Mouse (Mus musculus): ENCODE measurements around the gene Pde9a. TPM values are rescaled to one million over a fixed set of nuclear protein-coding genes. Genes with fewer than 3 reads are reported as not detected.

Pde9a gene
- polyA plus RNA-seq, 1 experiment from 2014 or later, result 16.5 TPM

DNA sequence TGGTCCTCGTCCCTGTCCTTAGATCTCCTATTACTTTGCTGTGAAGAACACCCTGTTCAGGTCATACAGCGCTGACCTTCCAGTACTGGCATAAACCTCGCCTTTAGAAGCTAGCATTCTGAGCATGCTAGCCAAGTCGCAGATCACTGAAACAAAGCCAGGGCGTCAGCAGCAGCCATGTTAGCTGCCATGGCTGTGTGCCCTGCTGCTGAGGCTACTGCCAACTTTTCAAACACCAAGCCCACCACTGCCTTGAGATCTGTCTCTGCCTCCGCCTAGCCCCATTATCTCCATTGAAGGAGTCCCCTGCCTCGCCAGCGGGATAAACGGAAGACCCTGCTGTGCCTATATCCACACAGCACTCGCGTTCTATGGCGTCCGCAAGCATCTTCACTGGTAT is 25.4 kb upstream of the Pde9a start:
- WGBS, result 85% methylated on average over 13 of the region's 13 CpGs
- H3K9me3 ChIP-seq (replicated peaks), result no peaks in the 10 kb centered on the region
- H3K36me3 ChIP-seq, result no peaks in the 10 kb centered on the region
- no peak for ATAC-seq (ENCODE audit: insufficient number of reproducible peaks, low FRiP score, low TSS enrichment, low read depth)
- no peak overlapping the region for H3K27ac ChIP-seq (replicated peaks)
- no peaks in the 10 kb centered on the region for H3K4me1 ChIP-seq
- H3K27me3 ChIP-seq, result no peaks in the 10 kb centered on the region
- H3K4me2 ChIP-seq (replicated peaks), result no peak overlapping the region
- H3K9ac ChIP-seq, result no peak overlapping the region
- no peak overlapping the region for H3K4me3 ChIP-seq (replicated peaks)

DNA sequence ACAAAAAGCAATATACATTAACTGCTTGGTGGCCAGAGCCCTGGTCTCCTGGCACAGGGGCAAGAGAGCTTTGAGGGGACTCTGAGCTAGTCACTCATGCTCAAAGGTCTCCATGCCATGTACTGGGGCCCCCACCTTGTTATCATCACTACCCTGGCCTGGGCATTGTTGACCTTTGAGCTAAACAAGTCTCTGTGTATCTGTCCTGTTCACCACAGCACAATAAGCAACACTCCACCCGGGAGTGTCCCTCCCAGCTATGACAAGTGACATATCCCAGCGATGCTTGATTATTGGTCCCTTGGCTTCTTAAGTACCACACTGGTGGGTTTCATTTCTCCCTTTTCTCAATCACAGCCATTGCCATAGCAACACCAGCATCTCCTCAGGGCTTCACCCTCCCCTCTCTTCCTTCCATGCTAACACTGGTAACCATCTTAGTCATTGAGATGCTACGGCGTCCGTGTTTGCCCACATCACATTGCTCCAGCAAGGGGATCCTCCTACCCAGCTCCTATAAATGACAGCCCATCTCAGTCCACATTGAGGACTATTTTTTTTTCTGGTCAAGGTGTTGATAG is 20.3 kb upstream of the Pde9a start:
- WGBS, result 86% methylated on average over 5 of the region's 5 CpGs
- Histone ChIP-seq H3K27me3 (no peaks in the 10 kb centered on the region), H3K4me1 (no peaks in the 10 kb centered on the region), H3K4me3 (replicated peaks) (no peak overlapping the region), H3K27ac (replicated peaks) (no peak overlapping the region), H3K9me3 (replicated peaks) (no peaks in the 10 kb centered on the region), H3K36me3 (no peaks in the 10 kb centered on the region), H3K9ac (no peak overlapping the region), H3K4me2 (replicated peaks) (no peak overlapping the region)
- ATAC-seq (ENCODE audit: insufficient number of reproducible peaks, low FRiP score, low TSS enrichment, low read depth), result no peak

DNA sequence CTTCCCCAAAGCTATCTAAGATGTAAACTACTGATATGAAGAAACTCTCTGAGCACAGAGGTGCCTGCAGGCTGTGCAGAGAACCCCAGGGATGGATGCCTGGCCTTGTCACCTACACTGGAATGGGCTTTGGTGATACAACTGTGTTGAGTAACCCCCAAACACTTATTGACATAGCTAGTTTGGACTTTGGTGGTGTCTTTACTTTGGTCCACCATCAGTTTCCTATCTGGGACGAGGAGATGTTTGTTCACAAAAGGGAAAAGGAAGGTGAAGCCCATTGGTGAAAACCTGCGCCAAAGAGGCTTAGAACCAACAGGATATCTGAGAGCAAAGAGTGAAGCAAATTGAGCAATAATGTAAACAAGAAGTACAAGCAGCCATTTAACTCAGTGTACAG is 15.8 kb upstream of the Pde9a start:
- Histone ChIP-seq H3K9me3 (replicated peaks) (no peaks in the 10 kb centered on the region), H3K27me3 (no peaks in the 10 kb centered on the region)

DNA sequence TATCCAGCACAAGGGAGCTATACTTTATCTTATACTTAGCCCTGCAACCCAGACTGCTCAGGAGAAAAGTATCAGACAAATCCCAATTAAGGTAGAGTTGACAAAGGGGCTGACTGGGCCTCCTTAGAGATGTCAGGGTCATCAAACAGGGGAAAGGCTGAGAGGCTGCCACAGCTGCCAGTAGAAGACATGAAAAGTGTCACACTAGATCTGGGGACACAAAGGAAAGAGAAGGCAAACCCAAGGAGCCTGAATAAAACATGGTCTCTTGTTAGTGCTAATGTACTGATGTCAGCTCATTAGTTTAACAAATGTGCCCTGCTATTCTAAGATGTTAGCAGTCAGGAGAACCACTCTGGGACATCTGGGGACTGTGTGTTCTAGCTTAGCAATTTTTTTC is 15.1 kb upstream of the Pde9a start:
- H3K27me3 ChIP-seq, result no peaks in the 10 kb centered on the region
- H3K4me2 ChIP-seq (replicated peaks), result no peak overlapping the region
- H3K27ac ChIP-seq (replicated peaks), result no peak overlapping the region
- ATAC-seq (ENCODE audit: insufficient number of reproducible peaks, low FRiP score, low TSS enrichment, low read depth), result no peak
- no peaks in the 10 kb centered on the region for H3K9me3 ChIP-seq (replicated peaks)
- H3K36me3 ChIP-seq, result no peaks in the 10 kb centered on the region
- H3K4me3 ChIP-seq (replicated peaks), result no peak overlapping the region
- H3K4me1 ChIP-seq, result no peaks in the 10 kb centered on the region
- H3K9ac ChIP-seq, result no peak overlapping the region

More for the DNA sequence above, 15.8 kb upstream of the Pde9a start:
- H3K36me3 ChIP-seq, result no peaks in the 10 kb centered on the region
- no peak overlapping the region for H3K9ac ChIP-seq
- H3K4me2 ChIP-seq (replicated peaks), result no peak overlapping the region
- ATAC-seq (ENCODE audit: insufficient number of reproducible peaks, low FRiP score, low TSS enrichment, low read depth), result no peak
- no peaks in the 10 kb centered on the region for H3K4me1 ChIP-seq
- 87% methylated on average over 2 of the region's 2 CpGs for WGBS
- H3K4me3 ChIP-seq (replicated peaks), result no peak overlapping the region
- no peak overlapping the region for H3K27ac ChIP-seq (replicated peaks)

DNA sequence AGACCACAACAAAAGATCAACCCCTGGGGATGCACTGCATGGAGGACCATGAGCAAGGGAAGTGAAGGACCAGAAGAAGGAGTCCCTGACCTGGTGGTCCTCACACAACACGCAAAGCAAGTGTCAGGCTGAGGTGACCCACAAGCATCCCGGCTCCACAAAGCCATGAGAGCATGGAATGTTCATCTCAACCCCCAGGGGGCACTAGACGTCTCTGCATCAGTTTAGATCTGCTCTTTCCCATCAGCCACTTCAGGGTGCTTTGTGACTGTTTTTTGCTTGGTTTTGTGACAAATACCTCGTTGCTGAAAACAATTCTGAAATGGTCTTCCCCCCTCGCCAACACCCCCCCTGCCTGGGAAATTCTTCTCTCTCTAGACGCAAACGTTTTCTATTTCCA is 8.0 kb upstream of the Pde9a start:
- WGBS, result 10% methylated on average over 7 of the region's 7 CpGs
- Histone ChIP-seq H3K27me3 (peaks cover 4% of the 10 kb centered on the region; the same call in 1 of the 2 replicates), H3K4me1 (peaks cover 4% of the 10 kb centered on the region; the same call in 1 of the 2 replicates), H3K27ac (replicated peaks) (no peak overlapping the region), H3K9me3 (replicated peaks) (no peaks in the 10 kb centered on the region), H3K4me3 (replicated peaks) (no peak overlapping the region), H3K9ac (no peak overlapping the region), H3K36me3 (no peaks in the 10 kb centered on the region), H3K4me2 (replicated peaks) (0 out of 2 replicates have a peak overlapping the region, but pooled peaks have one; percentile 21)
- ATAC-seq (ENCODE audit: insufficient number of reproducible peaks, low FRiP score, low TSS enrichment, low read depth), result no peak

DNA sequence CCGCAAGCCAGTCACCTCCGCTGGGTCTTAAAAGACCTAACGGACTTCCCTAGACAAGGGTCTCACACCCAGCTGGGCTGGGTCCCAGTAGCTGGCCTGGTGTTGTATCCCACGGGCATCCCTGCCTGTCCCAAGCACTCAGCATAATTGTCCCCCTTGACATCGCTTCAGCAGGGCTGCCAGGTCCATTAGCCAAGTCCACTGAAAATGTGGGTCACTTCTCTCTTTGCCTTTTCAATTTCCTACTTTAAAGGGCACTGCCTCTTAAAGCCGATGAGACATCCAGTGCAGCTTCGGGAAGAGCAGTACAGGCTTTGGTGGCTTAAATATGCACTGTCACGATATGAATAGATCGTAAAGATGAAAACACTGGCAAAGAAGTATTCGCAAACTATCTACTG is 7.6 kb upstream of the Pde9a start:
- Histone ChIP-seq H3K4me2 (replicated peaks) (0 out of 2 replicates have a peak overlapping the region, but pooled peaks have one; percentile 21), H3K4me1 (peaks cover 4% of the 10 kb centered on the region; the same call in 1 of the 2 replicates), H3K27ac (replicated peaks) (no peak overlapping the region), H3K4me3 (replicated peaks) (no peak overlapping the region), H3K9ac (no peak overlapping the region), H3K9me3 (replicated peaks) (no peaks in the 10 kb centered on the region), H3K27me3 (peaks cover 4% of the 10 kb centered on the region; the same call in 1 of the 2 replicates), H3K36me3 (no peaks in the 10 kb centered on the region)
- 68% methylated on average over 10 of the region's 10 CpGs for WGBS
- ATAC-seq (ENCODE audit: insufficient number of reproducible peaks, low FRiP score, low TSS enrichment, low read depth), result no peak

DNA sequence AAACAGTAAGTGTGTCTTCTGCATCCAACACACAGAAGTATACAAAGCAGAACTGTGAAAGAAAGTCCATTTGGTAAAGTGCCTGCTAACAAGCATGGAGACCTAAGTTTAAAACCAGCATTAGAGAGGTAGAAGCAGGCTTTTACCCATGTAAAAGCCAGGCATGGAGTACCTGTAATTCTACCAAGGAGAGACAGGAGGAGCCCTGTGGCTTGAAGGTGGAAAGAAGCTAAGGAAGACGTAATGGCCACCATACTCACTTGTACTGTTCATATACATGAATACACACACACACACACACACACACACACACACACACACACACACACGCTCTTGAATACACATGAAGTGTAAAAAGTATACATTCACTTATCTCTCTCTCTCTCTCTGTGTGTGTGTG is 6.9 kb upstream of the Pde9a start:
- H3K4me3 ChIP-seq (replicated peaks), result no peak overlapping the region

DNA sequence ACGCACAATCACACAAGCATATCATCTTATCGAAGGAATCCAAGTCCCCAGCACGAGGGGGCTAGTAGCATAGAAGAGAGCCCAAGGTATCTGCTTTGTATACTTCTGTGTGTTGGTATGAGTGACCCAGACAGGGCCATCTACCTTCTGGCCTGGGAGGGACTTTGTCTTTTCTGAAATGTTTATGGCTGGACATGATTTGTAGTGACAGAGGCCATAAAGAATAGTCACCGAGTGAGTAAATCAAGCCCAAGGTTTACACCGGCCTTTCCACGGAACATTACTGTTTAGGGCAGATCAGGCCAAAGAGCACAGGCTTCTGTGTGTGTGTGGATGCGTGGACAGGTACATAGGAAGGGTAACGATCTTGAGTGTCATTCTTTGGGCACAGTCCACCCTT is 6.1 kb upstream of the Pde9a start:
- H3K4me3 ChIP-seq (replicated peaks), result no peak overlapping the region
- 85% methylated on average over 8 of the region's 8 CpGs for WGBS
- H3K9ac ChIP-seq, result no peak overlapping the region
- no peak overlapping the region for H3K4me2 ChIP-seq (replicated peaks)
- ATAC-seq (ENCODE audit: insufficient number of reproducible peaks, low FRiP score, low TSS enrichment, low read depth), result no peak
- H3K9me3 ChIP-seq (replicated peaks), result no peaks in the 10 kb centered on the region
- peaks cover 4% of the 10 kb centered on the region; the same call in 1 of the 2 replicates for H3K27me3 ChIP-seq
- peaks cover 7% of the 10 kb centered on the region for H3K4me1 ChIP-seq
- H3K27ac ChIP-seq (replicated peaks), result no peak overlapping the region
- no peaks in the 10 kb centered on the region for H3K36me3 ChIP-seq

More for the DNA sequence above, 6.9 kb upstream of the Pde9a start:
- WGBS, result 84% methylated on average over 2 of the region's 2 CpGs
- Histone ChIP-seq H3K27ac (replicated peaks) (no peak overlapping the region), H3K27me3 (peaks cover 4% of the 10 kb centered on the region; the same call in 1 of the 2 replicates), H3K4me1 (peaks cover 4% of the 10 kb centered on the region; the same call in 1 of the 2 replicates), H3K9me3 (replicated peaks) (no peaks in the 10 kb centered on the region), H3K36me3 (no peaks in the 10 kb centered on the region), H3K4me2 (replicated peaks) (no peak overlapping the region), H3K9ac (no peak overlapping the region)
- no peak for ATAC-seq (ENCODE audit: insufficient number of reproducible peaks, low FRiP score, low TSS enrichment, low read depth)

DNA sequence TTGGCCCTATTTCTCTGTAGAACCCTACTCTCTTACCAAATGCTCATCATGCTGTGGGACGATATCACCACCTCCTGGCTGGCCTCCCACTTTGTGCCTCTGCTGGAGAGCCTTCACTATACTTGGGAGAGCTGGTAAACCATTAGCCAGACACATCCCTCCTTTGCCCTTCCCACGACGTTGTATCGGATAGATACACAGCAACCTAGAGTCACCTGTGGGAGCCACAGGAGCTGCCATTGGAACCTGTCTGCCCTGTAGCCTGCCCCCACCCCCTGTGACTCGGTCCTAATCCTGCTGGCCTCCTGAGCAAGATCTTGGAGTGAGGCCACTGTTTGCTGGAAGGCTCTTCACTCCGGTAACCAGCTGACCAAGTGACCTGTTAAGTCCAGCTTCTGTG is 2.7 kb upstream of the Pde9a start:
- ATAC-seq (ENCODE audit: insufficient number of reproducible peaks, low FRiP score, low TSS enrichment, low read depth), result no peak
- H3K36me3 ChIP-seq, result no peaks in the 10 kb centered on the region
- peaks cover 25% of the 10 kb centered on the region for H3K4me1 ChIP-seq
- no peaks in the 10 kb centered on the region for H3K9me3 ChIP-seq (replicated peaks)
- H3K4me2 ChIP-seq (replicated peaks), result no peak overlapping the region
- H3K27me3 ChIP-seq, result no peaks in the 10 kb centered on the region; the same call in 1 of the 2 replicates
- H3K4me3 ChIP-seq (replicated peaks), result no peak overlapping the region
- WGBS, result 72% methylated on average over 6 of the region's 6 CpGs
- H3K27ac ChIP-seq (replicated peaks), result no peak overlapping the region
- no peak overlapping the region for H3K9ac ChIP-seq

DNA sequence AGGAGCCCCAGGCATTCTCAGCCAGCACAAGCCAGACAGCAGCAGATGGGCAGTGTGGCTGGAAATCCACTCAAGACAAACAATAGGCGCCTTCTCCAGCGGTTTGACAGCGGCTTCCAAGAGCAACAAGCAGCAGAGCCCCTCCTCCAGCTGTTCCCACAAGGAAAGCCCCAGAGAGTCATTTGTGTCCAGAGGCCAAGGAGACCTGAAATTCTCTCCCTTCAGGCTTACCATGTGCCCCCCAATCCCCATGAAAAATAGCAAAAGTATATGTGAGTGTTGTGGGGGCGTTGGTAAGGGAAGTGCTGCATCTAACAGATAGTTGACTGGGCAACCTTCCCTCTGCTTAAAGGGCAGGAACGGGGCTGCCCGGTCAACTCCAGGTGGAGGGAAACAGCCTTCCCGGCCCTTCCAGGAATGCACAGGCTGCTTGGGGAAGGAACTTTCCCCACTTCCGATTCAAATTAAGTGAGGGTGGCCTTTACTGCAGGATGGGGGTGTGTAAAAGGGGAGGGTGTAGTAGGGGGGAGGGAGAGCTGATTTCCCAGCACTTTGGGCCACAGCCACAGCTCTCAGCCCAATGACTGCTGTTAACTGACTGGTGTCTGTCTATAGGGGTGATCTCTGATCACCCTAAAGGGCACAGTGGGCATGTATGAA is 912 bp upstream of the Pde9a start:
- H3K9ac ChIP-seq, result no peak overlapping the region
- ATAC-seq (ENCODE audit: insufficient number of reproducible peaks, low FRiP score, low TSS enrichment, low read depth), result no peak
- peak overlapping the region; percentile 93 for H3K4me2 ChIP-seq (replicated peaks)
- no peaks in the 10 kb centered on the region for H3K9me3 ChIP-seq (replicated peaks)
- H3K4me1 ChIP-seq, result peaks cover 38% of the 10 kb centered on the region
- 8% methylated on average over 8 of the region's 8 CpGs for WGBS
- H3K36me3 ChIP-seq, result no peaks in the 10 kb centered on the region
- H3K4me3 ChIP-seq (replicated peaks), result no peak overlapping the region
- peak overlapping the region; percentile 55 for H3K27ac ChIP-seq (replicated peaks)
- H3K27me3 ChIP-seq, result no peaks in the 10 kb centered on the region; the same call in 1 of the 2 replicates

DNA sequence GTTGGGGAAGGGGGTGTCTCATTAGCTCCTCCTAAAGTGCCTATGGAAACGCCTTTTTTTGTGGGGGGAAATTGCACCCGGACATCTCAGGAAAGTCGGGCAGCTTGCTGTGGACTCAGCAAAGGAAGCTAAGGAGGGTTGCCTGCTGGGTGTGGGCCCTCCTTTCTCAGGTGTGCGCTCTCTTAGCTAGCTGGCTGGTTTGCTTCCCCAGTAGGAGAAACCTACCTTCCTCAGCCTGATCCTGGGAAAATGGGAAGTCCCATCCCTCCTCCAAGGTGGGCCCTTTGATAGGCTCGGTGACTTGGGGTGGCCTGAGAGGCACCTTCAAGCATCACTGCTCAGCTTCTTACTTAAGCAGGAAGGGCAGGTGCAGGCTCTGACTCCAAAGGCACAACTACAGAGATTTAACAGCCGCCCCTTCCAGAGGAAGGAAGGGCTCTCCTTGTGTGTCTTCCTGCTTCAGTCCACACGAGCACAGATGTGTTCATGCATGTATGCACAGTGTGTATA is 811 bp downstream of the Pde9a start:
- no peaks in the 10 kb centered on the region for H3K9me3 ChIP-seq (replicated peaks)
- WGBS, result 12% methylated on average over 7 of the region's 7 CpGs
- no peak for ATAC-seq (ENCODE audit: insufficient number of reproducible peaks, low FRiP score, low TSS enrichment, low read depth)
- peaks cover 38% of the 10 kb centered on the region for H3K4me1 ChIP-seq
- peak overlapping the region; percentile 74 for H3K4me3 ChIP-seq (replicated peaks)
- no peaks in the 10 kb centered on the region for H3K27me3 ChIP-seq
- H3K9ac ChIP-seq, result peak overlapping the region; percentile 53
- H3K27ac ChIP-seq (replicated peaks), result no peak overlapping the region
- peak overlapping the region; percentile 93 for H3K4me2 ChIP-seq (replicated peaks)
- no peaks in the 10 kb centered on the region for H3K36me3 ChIP-seq

Data from embryonic facial prominence, embryonic 15.5 days (tissue).